Mouse (Mus musculus) hindbrain, embryonic 12.5 days (tissue): ENCODE data around the gene Gpr84. TPM values are rescaled to one million over a fixed set of nuclear protein-coding genes. Genes with fewer than 3 reads are reported as not detected.
"Not testable (repeated sequence)": the region's sequence is repeated elsewhere in the genome, so short reads cannot be mapped to it uniquely, and the experiment has no call there.

Experiments
- ATAC-seq: fragments of 200-750 bp; cut with Nextera tagmentation; 2 replicates; pipeline ENCODE4 v1.8.0; 2017; ENCODE audit warnings: moderate TSS enrichment; ENCODE audit not compliant: low FRiP score
- H3K27ac ChIP-seq: fragments of 300-500 bp; sonication (generic); 2 replicates; pipeline ENCODE4 v1.5.1; 2016; ENCODE audit warnings: mild to moderate bottlenecking
- H3K27me3 ChIP-seq: fragments of 300-500 bp; sonication (generic); 2 replicates; pipeline ENCODE4 v1.6.1; 2016; ENCODE audit warnings: mild to moderate bottlenecking
- H3K36me3 ChIP-seq: fragments of 300-500 bp; sonication (generic); 2 replicates; pipeline ENCODE4 v1.6.1; 2016; ENCODE audit warnings: mild to moderate bottlenecking
- H3K4me1 ChIP-seq: fragments of 300-500 bp; sonication (generic); 2 replicates; pipeline ENCODE4 v1.6.1; 2016
- H3K4me2 ChIP-seq: fragments of 300-500 bp; sonication (generic); replicated peaks from 2 replicates; pipeline ENCODE4 v1.6.1; 2016; ENCODE audit warnings: mild to moderate bottlenecking
- H3K4me3 ChIP-seq: fragments of 300-500 bp; sonication (generic); 2 replicates; pipeline ENCODE4 v1.5.1; 2016; ENCODE audit warnings: mild to moderate bottlenecking
- H3K9ac ChIP-seq: fragments of 300-500 bp; sonication (generic); 2 replicates; pipeline ENCODE4 v1.6.1; 2016; ENCODE audit warnings: mild to moderate bottlenecking, moderate library complexity
- H3K9me3 ChIP-seq: fragments of 300-500 bp; sonication (generic); replicated peaks from 2 replicates; pipeline ENCODE4 v1.6.1; 2016; ENCODE audit warnings: mild to moderate bottlenecking
- WGBS: fragments of 180-500 bp; shearing (Covaris S2); methylation state at CpG from one replicate; pipeline ENCODE4 v1.1.7; 2016; 5-methylcytosine and 5-hydroxymethylcytosine counted together
- polyA plus RNA-seq: library from polyadenylated mRNA; unstranded; fragments of >200 nt; fragmentation: Nextera tagmentation; extraction: Ambion mirVana; gene quantifications from 2 replicates; pipeline ENCODE4 v1.2.1, GENCODE M21; 2016

Gpr84 gene
- polyA plus RNA-seq, 1 experiment from 2014 or later, result 0.36 TPM

DNA sequence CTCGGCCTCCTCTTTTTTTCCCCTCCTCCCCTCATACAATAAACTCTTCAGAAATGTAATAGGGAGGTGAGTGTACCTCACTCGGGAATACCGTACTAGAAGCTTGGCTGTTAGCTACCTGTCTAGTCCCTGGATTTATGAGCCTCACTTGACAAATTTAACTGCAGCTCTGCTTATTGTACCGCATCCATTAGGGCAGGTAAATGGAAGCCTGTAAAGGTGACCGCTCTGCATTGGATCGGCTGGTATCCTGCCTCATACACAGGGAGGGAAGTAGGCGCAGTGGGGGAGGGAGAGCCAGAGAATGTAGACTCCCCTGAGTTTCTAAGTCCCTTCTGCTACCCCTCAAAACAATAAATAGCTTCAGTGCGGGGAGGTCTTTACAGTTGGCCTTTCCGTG, 19.6 kb downstream of the Gpr84 start:
- H3K4me2 ChIP-seq, result no peak overlapping the region
- 93% methylated on average over 9 of the region's 9 CpGs for WGBS
- H3K9me3 ChIP-seq, result no peaks in the 10 kb centered on the region
- no peak overlapping the region for H3K9ac ChIP-seq
- H3K4me1 ChIP-seq, result peaks cover 32% of the 10 kb centered on the region
- H3K27ac ChIP-seq, result peak overlapping the region; percentile 76
- ATAC-seq, result no peak
- no peaks in the 10 kb centered on the region for H3K27me3 ChIP-seq
- H3K4me3 ChIP-seq, result no peak overlapping the region
- H3K36me3 ChIP-seq, result peaks cover 43% of the 10 kb centered on the region

DNA sequence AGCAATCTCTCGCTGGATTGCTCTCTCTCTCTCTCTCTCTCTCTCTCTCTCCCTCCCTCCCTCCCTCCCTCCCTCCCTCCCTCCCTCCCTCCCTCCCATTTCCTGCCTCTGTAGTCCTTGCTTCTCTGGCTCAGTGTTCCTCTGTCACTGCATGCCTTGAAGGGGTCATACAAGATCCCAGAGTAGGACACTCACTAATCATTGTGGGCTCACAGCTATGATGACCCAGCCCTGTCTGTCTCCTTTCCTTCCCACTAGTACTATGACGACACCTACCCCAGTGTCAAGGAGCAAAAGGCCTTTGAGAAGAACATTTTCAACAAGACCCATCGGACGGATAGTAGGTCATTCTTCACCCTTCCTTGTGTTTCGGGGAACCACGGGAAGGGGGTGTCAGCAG, 20.0 kb downstream of the Gpr84 start:
- H3K9me3 ChIP-seq, result no peaks in the 10 kb centered on the region
- H3K4me1 ChIP-seq, result peaks cover 32% of the 10 kb centered on the region
- no peak overlapping the region for H3K9ac ChIP-seq
- H3K4me2 ChIP-seq, result no peak overlapping the region
- H3K27me3 ChIP-seq, result no peaks in the 10 kb centered on the region
- peaks cover 43% of the 10 kb centered on the region for H3K36me3 ChIP-seq
- WGBS, result 78% methylated on average over 6 of the region's 6 CpGs
- no peak overlapping the region for H3K4me3 ChIP-seq
- no peak for ATAC-seq
- peak overlapping the region; percentile 76 for H3K27ac ChIP-seq

DNA sequence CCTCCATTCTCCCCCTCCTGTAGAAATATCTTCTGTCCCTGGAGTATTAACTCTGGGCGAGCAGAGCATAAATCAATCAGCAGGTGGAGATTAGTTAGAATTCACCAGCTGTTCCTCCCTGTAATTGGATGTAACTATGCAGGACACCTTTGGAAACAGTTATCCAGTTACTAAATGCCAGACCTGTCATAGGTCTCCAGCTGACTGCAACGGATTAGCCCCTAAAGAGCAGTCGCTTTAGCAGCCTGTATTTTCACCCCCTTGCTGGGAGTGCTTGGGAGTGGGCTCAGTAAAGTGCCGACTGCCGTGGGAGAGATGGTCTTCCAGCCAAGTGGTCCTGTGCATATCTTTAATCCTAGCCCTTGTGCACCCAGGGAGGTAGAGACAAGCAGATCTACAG, 20.8 kb downstream of the Gpr84 start:
- ATAC-seq, result no peak; the same call in 1 of the 2 replicates
- H3K4me1 ChIP-seq, result peaks cover 32% of the 10 kb centered on the region
- H3K4me3 ChIP-seq, result no peak overlapping the region
- no peaks in the 10 kb centered on the region for H3K27me3 ChIP-seq
- H3K4me2 ChIP-seq, result no peak overlapping the region
- H3K9ac ChIP-seq, result no peak overlapping the region
- peaks cover 43% of the 10 kb centered on the region for H3K36me3 ChIP-seq
- WGBS, result 47% methylated on average over 5 of the region's 5 CpGs
- H3K27ac ChIP-seq, result peak overlapping the region; percentile 76; the same call in 1 of the 2 replicates
- no peaks in the 10 kb centered on the region for H3K9me3 ChIP-seq

DNA sequence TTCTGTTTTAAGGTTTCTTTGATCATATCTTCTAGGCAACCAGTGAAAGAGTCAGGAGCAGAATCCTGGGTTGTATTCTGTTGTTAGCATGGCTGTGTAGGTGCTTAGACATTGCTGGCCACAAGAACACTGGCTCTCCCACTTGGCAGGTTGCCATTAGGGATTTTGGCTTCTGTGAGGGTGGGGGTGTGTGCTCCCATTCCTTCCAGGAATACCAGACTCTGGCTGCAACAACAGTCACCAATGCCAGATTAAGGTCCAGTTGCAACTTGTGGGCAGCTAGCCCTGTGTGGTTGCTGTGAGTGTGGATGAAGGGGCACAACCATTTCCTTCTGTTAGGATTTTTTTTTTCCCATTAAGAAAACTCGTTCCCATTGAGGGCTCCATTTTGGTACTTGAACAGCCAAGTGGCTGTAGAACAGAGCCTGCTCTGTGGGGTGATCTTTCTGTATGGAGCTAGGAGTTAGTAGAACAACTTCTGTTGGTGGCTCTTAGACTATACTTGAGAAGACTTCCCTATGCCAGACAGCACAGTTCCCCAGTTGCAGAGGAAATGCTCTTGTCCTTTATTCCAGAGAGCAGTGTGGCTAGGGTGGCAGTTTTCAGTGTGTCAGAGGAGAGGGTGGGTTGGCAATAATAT, 24.5 kb downstream of the Gpr84 start:
- Histone ChIP-seq H3K9me3 (no peaks in the 10 kb centered on the region), H3K4me2 (no peak overlapping the region)
- ATAC-seq, result no peak

DNA sequence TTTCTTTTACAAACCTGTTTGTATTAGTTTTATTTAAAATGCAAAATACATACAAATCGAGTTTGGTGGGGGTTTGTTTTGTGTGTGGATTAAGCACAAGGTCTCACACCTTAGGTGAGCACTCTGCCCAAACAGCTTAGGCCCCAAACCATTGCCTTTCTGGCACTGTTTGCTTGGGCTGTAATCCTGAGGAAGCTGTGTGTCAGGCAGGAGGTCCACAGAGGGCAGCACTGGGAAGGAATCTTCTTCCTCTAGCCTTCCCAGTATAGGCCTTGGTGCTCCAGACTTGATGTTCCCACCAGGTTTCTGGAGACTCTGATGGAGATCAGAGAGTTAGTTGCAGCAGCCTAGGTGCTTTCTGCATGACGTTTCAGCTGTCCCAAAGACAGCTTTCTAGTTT, 25.8 kb downstream of the Gpr84 start:
- peaks cover 27% of the 10 kb centered on the region for H3K4me1 ChIP-seq
- no peak overlapping the region for H3K4me2 ChIP-seq
- no peak overlapping the region for H3K4me3 ChIP-seq
- H3K27ac ChIP-seq, result peak overlapping the region; percentile 52; the same call in 1 of the 2 replicates
- 40% methylated on average over 2 of the region's 2 CpGs for WGBS
- H3K27me3 ChIP-seq, result no peaks in the 10 kb centered on the region
- ATAC-seq, result no peak
- no peaks in the 10 kb centered on the region for H3K9me3 ChIP-seq
- H3K36me3 ChIP-seq, result 0 out of 2 replicates have a peak, but pooled peaks cover 2% of the 10 kb centered on the region
- peak overlapping the region; percentile 19; the same call in 1 of the 2 replicates for H3K9ac ChIP-seq

More for the DNA sequence above, 24.5 kb downstream of the Gpr84 start:
- Histone ChIP-seq H3K36me3 (peaks cover 13% of the 10 kb centered on the region; the same call in 1 of the 2 replicates), H3K4me1 (peaks cover 32% of the 10 kb centered on the region), H3K9ac (no peak overlapping the region), H3K27me3 (no peaks in the 10 kb centered on the region), H3K4me3 (no peak overlapping the region), H3K27ac (peak overlapping the region; percentile 45; the same call in 1 of the 2 replicates)
- 90% methylated on average over 1 of the region's 1 CpGs for WGBS

DNA sequence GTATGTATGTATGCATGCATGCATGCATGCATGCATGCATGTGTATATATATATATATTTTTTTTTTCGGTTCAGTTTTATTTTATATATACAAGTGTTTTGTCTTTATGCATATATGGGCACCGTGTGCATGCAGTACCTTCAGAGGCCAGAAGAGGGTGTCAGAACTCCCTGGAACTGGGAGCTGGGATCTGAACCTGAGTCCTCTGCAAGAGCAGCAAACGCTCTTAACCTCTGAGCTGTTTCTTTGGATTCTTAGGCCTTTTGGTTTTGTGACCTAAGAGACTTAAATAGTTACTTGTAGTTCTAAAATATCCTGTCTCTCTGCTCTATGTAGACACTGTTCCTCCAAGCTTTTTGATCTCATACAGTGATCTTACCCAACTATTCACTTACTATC, 26.3 kb downstream of the Gpr84 start:
- no peak for ATAC-seq
- no peaks in the 10 kb centered on the region for H3K36me3 ChIP-seq
- no peak overlapping the region for H3K9ac ChIP-seq
- no peaks in the 10 kb centered on the region for H3K9me3 ChIP-seq
- no peak overlapping the region for H3K27ac ChIP-seq
- no peak overlapping the region for H3K4me3 ChIP-seq
- no peak overlapping the region for H3K4me2 ChIP-seq
- no peaks in the 10 kb centered on the region for H3K27me3 ChIP-seq
- H3K4me1 ChIP-seq, result peaks cover 22% of the 10 kb centered on the region
- WGBS, result 58% methylated on average over 3 of the region's 3 CpGs

DNA sequence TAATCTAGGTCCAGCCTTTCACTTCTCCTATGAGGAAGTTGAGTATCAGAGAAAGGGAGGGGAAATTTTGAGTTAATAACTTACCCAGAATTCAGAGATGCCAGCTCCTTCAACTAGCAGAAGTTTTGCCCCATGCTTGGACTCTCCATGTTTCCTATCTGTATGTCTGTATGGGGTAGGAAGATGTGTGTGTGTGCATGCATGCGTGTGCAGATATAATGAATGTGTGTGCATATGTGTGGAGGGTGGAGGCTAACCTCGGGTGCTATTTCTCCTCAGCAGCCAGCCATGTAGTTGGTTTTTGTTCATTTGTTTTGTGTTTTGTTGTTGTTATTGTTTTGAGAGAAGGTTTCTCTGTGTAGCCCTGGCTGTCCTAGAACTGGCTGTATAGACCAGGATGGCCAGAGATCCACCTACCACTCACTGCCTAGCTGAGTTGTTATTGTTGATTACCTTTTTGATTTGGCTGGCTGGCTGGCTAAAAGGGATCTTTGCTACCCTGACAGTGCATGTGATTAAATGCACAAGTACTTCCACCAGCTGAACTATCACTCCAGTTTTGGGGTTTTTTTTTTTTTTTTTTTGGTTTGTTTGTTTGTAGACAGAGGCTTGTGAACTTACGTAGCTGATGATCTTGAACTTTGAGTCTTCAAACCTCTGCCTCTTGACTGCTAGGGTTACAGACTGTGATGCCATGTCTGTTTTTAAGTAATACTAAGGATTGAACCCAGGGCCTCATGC, 28.8 kb downstream of the Gpr84 start:
- H3K9me3 ChIP-seq, result no peaks in the 10 kb centered on the region
- ATAC-seq, result no peak
- no peak overlapping the region for H3K27ac ChIP-seq
- no peaks in the 10 kb centered on the region for H3K27me3 ChIP-seq
- WGBS, result 92% methylated on average over 3 of the region's 3 CpGs
- no peak overlapping the region for H3K9ac ChIP-seq
- no peaks in the 10 kb centered on the region for H3K36me3 ChIP-seq
- peaks cover 19% of the 10 kb centered on the region for H3K4me1 ChIP-seq
- H3K4me2 ChIP-seq, result no peak overlapping the region
- no peak overlapping the region for H3K4me3 ChIP-seq

DNA sequence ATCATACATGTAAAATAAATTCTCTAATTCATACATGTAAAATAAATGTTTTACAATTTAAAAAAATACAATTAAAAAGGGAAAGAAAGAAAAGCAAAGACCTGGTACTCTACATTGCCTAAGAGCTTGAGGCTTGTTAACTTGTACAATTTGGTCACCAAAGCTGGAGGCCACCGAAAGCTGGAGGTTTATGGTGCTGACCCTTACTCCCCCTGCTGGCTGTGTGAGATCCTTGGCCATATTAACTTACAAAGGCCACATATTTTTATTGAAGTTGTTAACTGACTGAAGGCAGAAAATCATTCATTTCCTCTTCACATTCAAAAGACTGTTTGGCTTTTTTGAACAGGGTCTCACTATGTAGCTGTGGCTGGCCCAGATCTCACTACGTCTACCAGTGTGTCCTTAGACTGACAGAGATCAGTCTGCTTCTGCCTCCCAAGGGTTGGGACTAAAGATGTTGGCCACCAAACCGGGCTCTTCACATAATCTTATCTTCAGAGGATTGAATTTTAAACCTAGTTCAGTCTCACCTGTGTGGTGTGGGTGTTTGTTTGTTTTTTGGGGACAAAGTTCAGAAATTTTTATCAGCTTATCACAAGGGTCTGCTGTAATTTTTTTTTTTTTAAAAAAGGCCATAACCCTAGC, 29.5 kb downstream of the Gpr84 start:
- Histone ChIP-seq H3K36me3 (no peaks in the 10 kb centered on the region), H3K4me1 (peaks cover 16% of the 10 kb centered on the region), H3K4me2 (no peak overlapping the region), H3K27ac (no peak overlapping the region), H3K4me3 (no peak overlapping the region), H3K9ac (no peak overlapping the region), H3K27me3 (no peaks in the 10 kb centered on the region), H3K9me3 (no peaks in the 10 kb centered on the region)
- ATAC-seq, result no peak
- 78% methylated on average over 3 of the region's 3 CpGs for WGBS

DNA sequence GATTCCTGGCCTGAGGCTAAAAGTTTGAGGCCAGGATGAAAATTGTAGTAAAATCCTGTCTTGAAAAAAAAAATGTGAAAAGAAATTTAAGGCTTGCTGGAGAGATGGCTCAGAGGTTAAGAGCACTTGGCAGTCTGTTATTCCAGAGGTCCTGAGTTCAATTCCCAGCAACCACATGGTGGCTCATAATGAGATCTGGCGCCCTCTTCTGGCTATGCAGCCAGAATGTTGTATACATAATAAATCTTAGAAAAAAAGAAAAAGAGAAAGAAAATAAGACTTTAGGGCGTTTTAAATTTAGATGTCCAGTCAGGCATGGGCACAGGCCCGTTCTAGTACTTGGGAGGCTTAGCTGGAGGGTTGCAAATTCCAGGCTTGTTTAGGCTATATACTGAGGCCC, 30.7 kb downstream of the Gpr84 start:
- peaks cover 8% of the 10 kb centered on the region for H3K4me1 ChIP-seq
- no peak overlapping the region for H3K4me2 ChIP-seq
- H3K36me3 ChIP-seq, result no peaks in the 10 kb centered on the region
- WGBS, result 62% methylated on average over 3 of the region's 3 CpGs
- no peak overlapping the region for H3K9ac ChIP-seq
- no peaks in the 10 kb centered on the region for H3K9me3 ChIP-seq
- no peak overlapping the region for H3K4me3 ChIP-seq
- H3K27ac ChIP-seq, result no peak overlapping the region
- no peaks in the 10 kb centered on the region for H3K27me3 ChIP-seq
- ATAC-seq, result no peak

DNA sequence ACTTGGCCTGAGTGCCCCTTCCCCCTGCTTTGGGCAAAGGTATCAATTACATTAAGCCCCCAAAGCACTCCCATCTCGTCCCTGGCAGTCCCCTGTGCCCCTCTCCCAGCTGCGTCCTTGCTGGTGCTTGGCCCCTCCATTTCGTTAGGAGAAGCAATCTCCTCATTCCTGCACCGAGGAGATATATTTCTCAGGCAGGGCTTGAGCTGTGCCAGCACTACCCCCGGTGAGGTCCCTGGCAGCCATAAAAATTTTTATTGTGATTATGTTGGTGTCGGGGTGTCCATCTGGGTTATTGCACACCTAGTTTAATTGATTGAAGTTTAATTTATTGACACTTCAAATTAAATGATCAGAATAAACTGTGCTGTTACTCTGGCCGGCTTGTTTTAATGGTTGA, 32.5 kb downstream of the Gpr84 start:
- H3K9me3 ChIP-seq, result no peaks in the 10 kb centered on the region
- 69% methylated on average over 7 of the region's 7 CpGs for WGBS
- no peak overlapping the region for H3K9ac ChIP-seq
- H3K36me3 ChIP-seq, result no peaks in the 10 kb centered on the region
- no peak overlapping the region for H3K4me3 ChIP-seq
- H3K27ac ChIP-seq, result peak overlapping the region; percentile 26; the same call in 1 of the 2 replicates
- H3K4me1 ChIP-seq, result peaks cover 22% of the 10 kb centered on the region
- H3K4me2 ChIP-seq, result no peak overlapping the region
- H3K27me3 ChIP-seq, result no peaks in the 10 kb centered on the region
- no peak for ATAC-seq

DNA sequence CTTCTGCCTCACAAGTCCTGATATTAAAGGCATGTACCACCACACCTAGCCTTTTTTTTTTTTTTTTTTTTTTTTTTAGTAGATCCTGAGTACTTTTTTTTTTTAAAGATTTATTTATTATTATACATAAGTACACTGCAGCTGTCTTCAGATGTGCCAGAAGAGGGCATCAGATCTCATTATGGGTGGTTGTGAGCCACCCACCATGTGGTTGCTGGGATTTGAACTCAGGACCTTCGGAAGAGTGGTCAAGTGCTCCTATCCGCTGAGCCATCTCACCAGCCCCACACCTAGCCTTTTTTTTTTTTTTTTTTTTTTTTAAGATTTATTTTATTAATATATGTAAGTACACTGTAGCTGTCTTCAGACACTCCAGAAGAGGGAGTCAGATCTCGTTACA, 34.5 kb downstream of the Gpr84 start:
- not testable (repeated sequence) for H3K36me3 ChIP-seq, H3K9me3 ChIP-seq, H3K4me2 ChIP-seq, H3K27me3 ChIP-seq, ATAC-seq, H3K27ac ChIP-seq, H3K9ac ChIP-seq, H3K4me3 ChIP-seq
- H3K4me1 ChIP-seq, result peaks cover 22% of the 10 kb centered on the region
- 85% methylated on average over 3 of the region's 3 CpGs for WGBS

DNA sequence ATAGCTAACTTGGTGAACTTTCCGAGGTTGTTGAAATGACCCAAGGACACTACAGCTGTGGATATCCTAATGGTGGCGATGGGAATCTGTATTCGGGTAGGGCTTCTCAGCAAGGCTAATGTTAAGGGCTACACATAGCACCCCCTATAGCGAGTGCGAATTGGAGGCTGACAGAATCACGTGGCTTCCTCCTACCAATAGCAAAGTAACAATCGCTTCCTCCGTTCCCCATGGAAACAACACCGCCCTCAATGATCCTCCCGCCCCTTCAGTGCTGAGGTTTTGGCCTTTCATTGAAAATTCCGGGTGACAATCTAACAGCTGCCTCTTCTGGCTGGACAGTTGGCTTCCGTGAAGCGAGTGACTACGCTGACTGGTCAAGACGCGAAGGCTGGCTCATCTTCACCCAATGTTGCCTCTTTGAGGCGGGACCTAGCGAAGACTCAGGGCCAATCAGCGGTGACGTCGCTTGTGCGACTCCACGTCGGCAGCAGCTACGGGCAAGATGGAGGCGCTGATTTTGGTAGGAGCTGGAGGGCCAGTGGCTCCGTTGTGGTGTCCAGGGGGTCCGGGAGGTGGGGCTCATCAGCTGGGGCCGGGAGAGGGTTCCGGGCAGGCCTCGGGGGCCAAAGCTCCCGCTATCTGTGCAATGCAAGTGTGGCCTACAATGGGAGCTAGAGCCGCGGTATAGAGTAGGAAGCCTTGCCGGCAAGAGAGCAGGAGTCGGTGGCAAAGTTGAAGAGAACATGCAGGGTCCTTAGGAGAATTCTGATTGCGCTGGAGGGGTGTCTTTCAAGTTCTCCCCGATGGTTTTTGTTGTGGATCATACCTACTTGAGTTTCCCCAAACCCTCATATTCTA, 37.8 kb downstream of the Gpr84 start, which contains the start of gene Copz1:
Gene Copz1, plus strand, starts transcription at position 296 of the 861 bp plus-strand sequence.
- under 1% methylated on average over 38 of the region's 38 CpGs for WGBS

More for the DNA sequence above, 37.8 kb downstream of the Gpr84 start, which contains the start of gene Copz1:
- Histone ChIP-seq H3K9me3 (no peaks in the 10 kb centered on the region), H3K36me3 (no peaks in the 10 kb centered on the region), H3K4me3 (peak within 1 kb of the TSS; percentile 83), H3K9ac (peak within 1 kb of the TSS; percentile 84), H3K4me1 (peaks cover 18% of the 10 kb centered on the region), H3K27me3 (no peaks in the 10 kb centered on the region), H3K4me2 (peak within 1 kb of the TSS; percentile 73), H3K27ac (peak within 1 kb of the TSS; percentile 79)
- peak; percentile 99 for ATAC-seq
